Mouse (Mus musculus) thymus, postnatal 14 days (tissue): ENCODE measurements around the gene Cd180.

Experiments
- DNase-seq: peaks from one replicate; pipeline ENCODE4 v3.0.0; 2021

Cd180 gene

GRCm38 (mm10) chr13:102786666-102787230, 93.4 kb downstream of the Cd180 start:
- DNase-seq: no peak
